ENCODE assay signal across 12 mouse cellular contexts in the genomic region with DNA sequence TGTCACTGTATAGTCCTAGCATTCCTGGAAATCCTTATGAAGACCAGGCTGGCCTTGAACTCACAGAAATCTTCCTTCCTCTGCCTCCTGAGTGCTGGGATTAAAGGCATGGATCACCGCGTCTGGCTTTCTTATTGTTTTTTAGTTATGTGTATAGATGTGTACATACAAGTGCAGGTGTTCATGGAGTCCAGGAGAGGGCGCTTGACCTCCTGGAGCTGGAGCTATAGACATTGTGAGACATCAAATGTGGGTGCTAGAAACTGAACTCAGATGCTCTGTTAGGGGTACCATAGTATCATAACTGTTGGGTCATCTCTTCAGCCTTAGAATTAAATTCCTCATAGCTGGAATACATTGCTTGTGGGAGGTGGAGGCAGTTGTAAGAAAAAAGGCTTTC. TPM values are rescaled to one million over a fixed set of nuclear protein-coding genes. Genes with fewer than 3 reads are reported as not detected.
DNase-seq lines count a peak whose midpoint lies in the region; ATAC-seq and TF ChIP-seq lines count a peak whose summit lies in the region.
"Had no signal": no experiment of that assay in that cellular context is flagged by ENCODE, and none has a peak within 500 bp of the region (broad histone marks: within the 10 kb centered on the region; RNA-seq: fewer than 3 reads in every experiment).

No protein-coding gene starts in this region.

- no peak overlapping the region for H3K4me3 ChIP-seq in intestine, postnatal 0 days (ENCODE audit: low read depth, low read length)
- no peak overlapping the region for H3K4me3 ChIP-seq in intestine, embryonic 15.5 days (replicated peaks)
- H3K4me3 ChIP-seq in liver, embryonic 11.5 days (ENCODE audit: low read depth, low read length) = no peak overlapping the region
- no peak overlapping the region for H3K4me3 ChIP-seq in forebrain, embryonic 16.5 days (replicated peaks; ENCODE audit: low read length)
- H3K4me3 ChIP-seq: heart, embryonic 13.5 days; hindbrain, embryonic 12.5 days had no signal

- TF ChIP-seq CTCF in intestine, postnatal 0 days (IDR thresholded peaks at IDR 0.05; ENCODE audit: low read depth) = peak; percentile 53
- TF ChIP-seq CTCF in Patski (IDR thresholded peaks at IDR 0.05) = peak; percentile 47

- DNase-seq in A20 (ENCODE audit: low read depth, low spot score) (peak; percentile 55), Patski (ENCODE audit: low read depth, low spot score) (no peak)
- no peak for DNase-seq in liver, embryonic 11.5 days (ENCODE audit: low spot score)
- no peak for DNase-seq in right cerebral cortex, postnatal 25 days
- no peak for DNase-seq in urinary bladder, adult 18-20 months (ENCODE audit: low spot score in 2 of 2)
- DNase-seq: kidney, postnatal 25 days; lung, adult 2 months had no signal

- CTCF ChIA-PET in Patski (lab: Charles Lee) = interaction anchor here (1.0 to 1.8 kb wide), 2 partner anchors 10 to 14 kb away, joined by 4 to 6 read pairs; no protein-coding TSS in a partner anchor

- H3K36me3 ChIP-seq in intestine, postnatal 0 days (ENCODE audit: control insufficient read depth, insufficient read depth) = no peaks in the 10 kb centered on the region
- no peaks in the 10 kb centered on the region for H3K36me3 ChIP-seq in intestine, embryonic 15.5 days
- H3K36me3 ChIP-seq in liver, embryonic 11.5 days (ENCODE audit: control insufficient read depth, insufficient read depth, low read length) = no peaks in the 10 kb centered on the region
- no peaks in the 10 kb centered on the region for H3K36me3 ChIP-seq in forebrain, embryonic 16.5 days (ENCODE audit: control insufficient read depth, insufficient read depth)
- H3K36me3 ChIP-seq: heart, embryonic 13.5 days; hindbrain, embryonic 12.5 days had no signal

- H3K4me2 ChIP-seq in intestine, postnatal 0 days (replicated peaks; ENCODE audit: low read depth) = no peak overlapping the region
- H3K4me2 ChIP-seq in intestine, embryonic 15.5 days (replicated peaks) = no peak overlapping the region
- no peak overlapping the region for H3K4me2 ChIP-seq in liver, embryonic 11.5 days
- H3K4me2 ChIP-seq in forebrain, embryonic 16.5 days (ENCODE audit: low read length) = no peak overlapping the region
- H3K4me2 ChIP-seq: heart, embryonic 13.5 days; hindbrain, embryonic 12.5 days had no signal

- H3K27ac ChIP-seq in intestine, postnatal 0 days (ENCODE audit: low read depth, low read length) = no peak overlapping the region
- H3K27ac ChIP-seq in intestine, embryonic 15.5 days = no peak overlapping the region
- H3K27ac ChIP-seq in liver, embryonic 11.5 days (ENCODE audit: low read depth, low read length) = peak overlapping the region; percentile 43; the same call in 1 of the 2 replicates
- H3K27ac ChIP-seq in forebrain, embryonic 16.5 days (ENCODE audit: low read length) = no peak overlapping the region
- H3K27ac ChIP-seq: heart, embryonic 13.5 days; hindbrain, embryonic 12.5 days had no signal

- no peaks in the 10 kb centered on the region for H3K27me3 ChIP-seq in intestine, postnatal 0 days (replicated peaks; ENCODE audit: control insufficient read depth, insufficient read depth, low read length)
- H3K27me3 ChIP-seq in intestine, embryonic 15.5 days (replicated peaks) = no peaks in the 10 kb centered on the region
- H3K27me3 ChIP-seq in Patski = no peaks in the 10 kb centered on the region
- H3K27me3 ChIP-seq in liver, embryonic 11.5 days (replicated peaks; ENCODE audit: control insufficient read depth, insufficient read depth, low read length) = no peaks in the 10 kb centered on the region
- H3K27me3 ChIP-seq in forebrain, embryonic 16.5 days (replicated peaks; ENCODE audit: control insufficient read depth, insufficient read depth, low read length) = no peaks in the 10 kb centered on the region; the same call in 1 of the 2 replicates
- H3K27me3 ChIP-seq: heart, embryonic 13.5 days; hindbrain, embryonic 12.5 days had no signal

- in situ Hi-C loops in Patski (cut with MboI; ENCODE audit: low pct_unique_long_range_greater_than_20kb) = no loop called here

- no peaks in the 10 kb centered on the region for H3K9me3 ChIP-seq in intestine, postnatal 0 days (ENCODE audit: control insufficient read depth)
- H3K9me3 ChIP-seq in intestine, embryonic 15.5 days = no peaks in the 10 kb centered on the region
- no peaks in the 10 kb centered on the region for H3K9me3 ChIP-seq in liver, embryonic 11.5 days (ENCODE audit: control insufficient read depth, low read length)
- H3K9me3 ChIP-seq in forebrain, embryonic 16.5 days (ENCODE audit: control insufficient read depth, low read length) = no peaks in the 10 kb centered on the region
- H3K9me3 ChIP-seq: heart, embryonic 13.5 days; hindbrain, embryonic 12.5 days had no signal

- ATAC-seq in intestine, postnatal 0 days = no peak
- no peak for ATAC-seq in intestine, embryonic 15.5 days
- no peak for ATAC-seq in Patski
- no peak for ATAC-seq in liver, embryonic 11.5 days (replicated peaks; ENCODE audit: low FRiP score)
- ATAC-seq in forebrain, embryonic 16.5 days = no peak

- POLR2A ChIA-PET in Patski (lab: Charles Lee) = no interaction called here

- no peak overlapping the region for H3K9ac ChIP-seq in intestine, postnatal 0 days (ENCODE audit: low read depth, low read length)
- no peak overlapping the region for H3K9ac ChIP-seq in intestine, embryonic 15.5 days
- no peak overlapping the region for H3K9ac ChIP-seq in liver, embryonic 11.5 days (ENCODE audit: low read depth, low read length)
- H3K9ac ChIP-seq in forebrain, embryonic 16.5 days (replicated peaks; ENCODE audit: low read depth, low read length) = no peak overlapping the region
- H3K9ac ChIP-seq: heart, embryonic 13.5 days; hindbrain, embryonic 12.5 days had no signal

- H3K4me1 ChIP-seq in intestine, postnatal 0 days (replicated peaks; ENCODE audit: control insufficient read depth, insufficient read depth, low read length) = no peaks in the 10 kb centered on the region
- H3K4me1 ChIP-seq in intestine, embryonic 15.5 days (replicated peaks) = peaks cover 11% of the 10 kb centered on the region
- H3K4me1 ChIP-seq in liver, embryonic 11.5 days (replicated peaks; ENCODE audit: control insufficient read depth, insufficient read depth, low read length) = peaks cover 39% of the 10 kb centered on the region
- H3K4me1 ChIP-seq in forebrain, embryonic 16.5 days (replicated peaks; ENCODE audit: control insufficient read depth, insufficient read depth, low read length) = peaks cover 20% of the 10 kb centered on the region

- 65% methylated on average over 3 of the region's 3 CpGs for WGBS in intestine, postnatal 0 days
- WGBS in intestine, embryonic 15.5 days = 56% methylated on average over 3 of the region's 3 CpGs
- WGBS in liver, embryonic 11.5 days = 60% methylated on average over 3 of the region's 3 CpGs
- 57% methylated on average over 3 of the region's 3 CpGs for WGBS in forebrain, embryonic 16.5 days

RNA-seq across cellular contexts. Expression of a gene that starts 2.0 kb away (rescaled TPM):
- polyA plus RNA-seq in intestine, postnatal 0 days (2015; fragmentation: Nextera tagmentation; extraction: Ambion mirVana) = 70.8 and 73.1 TPM in 2 replicates
- 40.4 and 49.7 TPM in 2 replicates for polyA plus RNA-seq in intestine, embryonic 15.5 days (2015; fragmentation: Nextera tagmentation; extraction: Ambion mirVana)
- 30.7 TPM for polyA plus RNA-seq in Patski (2021)
- polyA plus RNA-seq in liver, embryonic 11.5 days (2014; fragmentation: Nextera tagmentation; extraction: Ambion mirVana) = 38.1 and 43.4 TPM in 2 replicates
- 64.2 and 68.2 TPM in 2 replicates for polyA plus RNA-seq in forebrain, embryonic 16.5 days (2015; fragmentation: Nextera tagmentation; extraction: Ambion mirVana)
